Mouse (Mus musculus) G1E (cell line): ENCODE results near the gene Wbp11. TPM values are rescaled to one million over a fixed set of nuclear protein-coding genes. Genes with fewer than 3 reads are reported as not detected.

Experiments
- ATAC-seq: 2 replicates; pipeline ENCODE4 v1.8.0; 2016; ENCODE audit warnings: mild to moderate bottlenecking; ENCODE audit not compliant: insufficient number of reproducible peaks, poor library complexity, low FRiP score, severe bottlenecking; ENCODE audit errors: extremely low read depth
- DNase-seq: peaks from one replicate; pipeline ENCODE4 v3.0.0; 2012; ENCODE audit warnings: low spot score
- H3K27me3 ChIP-seq: 2 replicates; pipeline ENCODE4 v1.6.1; 2012; ENCODE audit warnings: mild to moderate bottlenecking, low read length, inconsistent platforms; ENCODE audit not compliant: insufficient read depth
- H3K36me3 ChIP-seq: replicated peaks from 2 replicates; pipeline ENCODE3; 2012; ENCODE audit warnings: mild to moderate bottlenecking, inconsistent platforms
- H3K4me1 ChIP-seq: 2 replicates; pipeline ENCODE4 v1.6.1; 2012; ENCODE audit warnings: low read depth, low read length, inconsistent platforms, mixed read lengths; ENCODE audit not compliant: insufficient read depth
- H3K4me3 ChIP-seq: 2 replicates; pipeline ENCODE4 v1.5.1; 2012; ENCODE audit warnings: low read depth, mild to moderate bottlenecking, inconsistent platforms, low read length, moderate library complexity, mixed read lengths
- H3K9me3 ChIP-seq: replicated peaks from 2 replicates; pipeline ENCODE4 v1.6.1; 2012; ENCODE audit warnings: inconsistent platforms
- CTCF ChIP-seq: IDR thresholded peaks from 2 replicates; pipeline ENCODE4 v1.5.1; 2012; ENCODE audit warnings: low read depth, low read length, inconsistent platforms, mixed read lengths
- GATA1 ChIP-seq: IDR thresholded peaks from 2 replicates; pipeline ENCODE4 v1.6.1; 2012; ENCODE audit warnings: borderline replicate concordance, low read length, inconsistent platforms, mixed read lengths
- GATA2 ChIP-seq: IDR thresholded peaks from 2 replicates; pipeline ENCODE4 v1.6.1; 2012; ENCODE audit warnings: low read depth, low read length, inconsistent platforms, borderline replicate concordance
- POLR2AphosphoS5 ChIP-seq: IDR thresholded peaks from 2 replicates; pipeline ENCODE4 v1.6.1; 2012; ENCODE audit warnings: low read depth, low read length, inconsistent platforms; ENCODE audit not compliant: insufficient replicate concordance
- TAL1 ChIP-seq: conservative IDR thresholded peaks from 2 replicates; pipeline ENCODE4 v1.6.1; 2012; ENCODE audit warnings: low read depth, low read length, inconsistent platforms, mixed read lengths
- polyA plus RNA-seq: library from polyadenylated mRNA; stranded (reverse); fragments of >175 nt; gene quantifications from 2 replicates; pipeline ENCODE4 v1.2.3, GENCODE M21; 2012
- total RNA-seq, 2 experiments: library from RNA; stranded (forward) in 1 of 2; stranded (reverse) in 1 of 2; fragments of 200-1000 nt in 1 of 2; fragments of >200 nt in 1 of 2; fragmentation: Nextera tagmentation in 1 of 2; gene quantifications; 2 replicates each; pipeline ENCODE4 v1.2.3; 2014 to 2017

Gene Wbp11
- total and polyA plus RNA-seq, 3 experiments: 49.0 to 307 (median 202) TPM

DNA sequence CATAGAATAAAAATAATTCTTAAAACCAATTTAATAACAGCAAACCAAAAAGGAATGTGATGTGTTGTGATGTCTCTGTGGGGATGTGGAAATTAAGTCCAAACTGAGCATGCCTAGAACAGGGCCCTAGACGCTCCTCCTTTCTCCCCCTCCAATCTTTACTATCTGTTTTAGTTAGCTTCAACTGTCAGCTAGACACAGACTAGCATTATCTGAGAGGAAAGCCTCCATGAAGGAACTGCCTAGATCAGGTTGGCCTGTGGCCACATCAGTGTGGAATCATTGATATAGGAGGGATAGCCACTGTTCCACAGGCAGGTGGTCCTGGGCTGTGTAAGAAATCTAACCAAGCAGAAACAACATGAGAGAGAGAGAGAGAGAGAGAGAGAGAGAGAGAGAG lies 32.9 kb downstream of the Wbp11 start:
- ATAC-seq: no peak
- Histone ChIP-seq H3K4me1 (0 out of 2 replicates have a peak, but pooled peaks cover 3% of the 10 kb centered on the region), H3K9me3 (no peaks in the 10 kb centered on the region), H3K36me3 (no peaks in the 10 kb centered on the region), H3K4me3 (no peak overlapping the region), H3K27me3 (no peaks in the 10 kb centered on the region)
- no peak for DNase-seq
- TF ChIP-seq TAL1 (no peak), GATA1 (no peak), GATA2 (no peak), CTCF (no peak), POLR2AphosphoS5 (no peak)

DNA sequence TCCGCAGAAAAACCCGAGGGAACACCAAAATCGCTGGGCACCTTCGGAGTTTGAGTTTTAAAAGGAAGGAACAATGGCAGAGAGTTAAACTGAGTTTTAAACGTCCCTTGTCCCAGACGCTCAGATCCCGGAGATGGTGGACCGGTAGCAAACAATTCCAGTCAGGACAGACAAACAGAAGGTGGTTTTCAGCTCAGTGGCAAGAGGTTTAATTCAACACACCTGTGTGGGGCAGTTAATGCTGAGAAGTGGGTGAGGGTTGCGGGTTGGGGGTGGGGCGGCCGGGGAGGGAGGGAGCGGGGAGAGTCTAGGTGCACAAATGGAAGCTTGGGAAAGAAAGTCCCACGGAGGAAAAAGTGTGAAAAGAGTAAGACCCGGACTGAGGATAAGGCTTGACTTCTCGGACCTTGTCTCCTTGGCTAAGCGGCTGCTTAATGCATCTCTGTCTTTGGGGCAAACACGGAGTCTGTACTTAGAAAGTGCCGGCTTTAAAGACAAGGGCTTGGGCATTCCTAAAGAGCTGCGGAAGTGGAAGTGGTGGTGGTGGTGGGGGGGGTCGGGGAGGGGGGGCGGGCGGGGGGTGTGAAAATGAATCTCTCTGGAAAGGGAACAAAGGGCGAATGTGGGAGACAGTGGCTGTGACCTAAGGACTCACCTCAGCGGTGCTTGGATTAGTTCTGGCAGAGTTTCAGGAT lies 34.1 kb downstream of the Wbp11 start:
- no peak for TF ChIP-seq CTCF
- no peak for TF ChIP-seq POLR2AphosphoS5
- TF ChIP-seq GATA2: no peak
- no peak for TF ChIP-seq TAL1
- no peak for TF ChIP-seq GATA1
- H3K9me3 ChIP-seq: no peaks in the 10 kb centered on the region
- 0 out of 2 replicates have a peak, but pooled peaks cover 3% of the 10 kb centered on the region for H3K4me1 ChIP-seq
- no peaks in the 10 kb centered on the region; the same call in 1 of the 2 replicates for H3K27me3 ChIP-seq
- no peaks in the 10 kb centered on the region for H3K36me3 ChIP-seq
- DNase-seq (no peak), ATAC-seq (no peak)
- H3K4me3 ChIP-seq: no peak overlapping the region

GRCm38 (mm10) chr6:136792884-136793758 lies 34.9 kb downstream of the Wbp11 start:
- DNase-seq (no peak), ATAC-seq (no peak)
- no peaks in the 10 kb centered on the region for H3K9me3 ChIP-seq
- 0 out of 2 replicates have a peak, but pooled peaks cover 3% of the 10 kb centered on the region for H3K4me1 ChIP-seq
- no peaks in the 10 kb centered on the region for H3K36me3 ChIP-seq
- no peak overlapping the region for H3K4me3 ChIP-seq
- H3K27me3 ChIP-seq: no peaks in the 10 kb centered on the region; the same call in 1 of the 2 replicates
- TF ChIP-seq CTCF: no peak
- no peak for TF ChIP-seq POLR2AphosphoS5
- TF ChIP-seq GATA2: no peak

DNA sequence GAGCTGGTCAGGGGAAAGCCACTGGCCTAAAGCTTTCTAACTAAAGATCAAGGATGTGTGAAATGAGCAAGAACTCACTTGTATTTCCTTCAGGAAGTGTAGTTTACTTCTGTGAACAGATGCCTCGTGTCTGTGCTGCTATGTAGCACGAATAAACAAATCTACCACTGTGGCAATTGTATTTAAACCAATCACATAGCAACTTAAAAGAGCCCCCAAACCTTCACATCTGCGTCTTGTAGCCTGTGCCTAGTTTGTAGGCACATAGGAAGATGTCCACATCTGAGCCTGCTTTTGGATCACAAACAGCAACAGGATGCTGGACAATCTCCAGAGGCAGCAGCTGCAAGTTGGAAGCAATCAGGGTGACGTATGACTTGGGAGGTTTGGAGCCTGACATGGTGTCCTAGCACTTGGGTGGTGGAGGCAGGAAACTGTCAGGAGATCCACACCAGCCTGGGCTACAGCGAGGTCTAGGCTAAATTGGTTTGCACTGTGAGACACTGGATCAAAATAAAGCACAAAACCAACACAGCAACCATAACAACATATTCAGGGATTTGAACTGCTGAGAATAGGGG lies 38.6 kb downstream of the Wbp11 start:
- DNase-seq: no peak
- Histone ChIP-seq H3K4me3 (no peak overlapping the region), H3K36me3 (no peaks in the 10 kb centered on the region), H3K4me1 (no peaks in the 10 kb centered on the region), H3K27me3 (no peaks in the 10 kb centered on the region; the same call in 1 of the 2 replicates), H3K9me3 (no peaks in the 10 kb centered on the region)
- ATAC-seq: no peak
- no peak for TF ChIP-seq GATA2
- no peak for TF ChIP-seq POLR2AphosphoS5
- no peak for TF ChIP-seq CTCF
- TF ChIP-seq TAL1: no peak
- TF ChIP-seq GATA1: no peak

- TF ChIP-seq POLR2AphosphoS5 (no peak), GATA1 (no peak), TAL1 (no peak), CTCF (no peak), GATA2 (no peak)
- Histone ChIP-seq H3K27me3 (no peaks in the 10 kb centered on the region), H3K4me1 (no peaks in the 10 kb centered on the region), H3K4me3 (no peak overlapping the region), H3K36me3 (no peaks in the 10 kb centered on the region), H3K9me3 (no peaks in the 10 kb centered on the region)
- DNase-seq: no peak
- no peak for ATAC-seq
Observed at GRCm38 (mm10) chr6:136782761-136783160, 45.3 kb downstream of the Wbp11 start.

DNA sequence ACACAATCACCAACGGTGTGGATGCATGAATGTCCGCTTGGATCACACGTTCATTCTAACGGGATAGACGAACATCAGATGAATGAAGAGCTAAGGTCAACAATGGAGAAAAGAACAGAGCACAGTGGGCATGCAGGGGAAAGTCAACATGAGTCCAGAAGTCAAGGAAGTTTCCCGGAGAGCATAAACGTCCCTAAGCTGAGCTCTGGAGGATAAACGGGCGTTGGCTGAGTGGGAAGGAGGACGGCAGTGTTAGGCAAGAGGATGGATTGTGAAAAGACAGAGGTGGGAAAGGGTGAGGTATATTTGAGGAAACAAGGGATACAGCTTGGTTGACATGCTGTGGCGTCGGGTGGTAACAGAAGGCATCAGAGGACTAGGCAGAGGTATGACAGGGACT lies 45.9 kb downstream of the Wbp11 start:
- Histone ChIP-seq H3K27me3 (no peaks in the 10 kb centered on the region), H3K9me3 (no peaks in the 10 kb centered on the region), H3K4me1 (no peaks in the 10 kb centered on the region), H3K4me3 (no peak overlapping the region), H3K36me3 (no peaks in the 10 kb centered on the region)
- no peak for TF ChIP-seq GATA1
- TF ChIP-seq GATA2: no peak
- ATAC-seq (no peak), DNase-seq (no peak)
